Mouse (Mus musculus): ENCODE data around the gene Ptprj.
"Not testable (repeated sequence)": the region's sequence is repeated elsewhere in the genome, so short reads cannot be mapped to it uniquely, and the experiment has no call there.

DNA sequence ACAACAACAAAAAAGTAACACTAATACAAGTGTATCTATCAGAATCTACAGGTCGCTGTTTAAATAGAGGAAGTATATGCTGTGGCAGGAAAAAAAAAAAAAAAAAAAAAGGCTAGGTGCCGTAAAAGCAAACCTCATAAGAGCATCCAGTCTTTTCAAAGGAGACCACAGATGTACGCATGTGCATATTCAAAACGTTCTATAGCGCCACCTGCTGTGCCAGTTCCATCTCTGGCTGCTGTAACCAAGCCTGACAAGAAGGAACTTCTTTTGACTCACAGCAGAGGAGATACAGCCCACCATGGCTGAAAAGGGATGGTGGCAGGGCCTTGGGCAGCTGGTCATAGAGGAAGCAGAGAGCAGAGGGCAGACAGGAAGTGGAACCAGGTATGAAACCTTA, 143.0 kb downstream of the Ptprj start:
- not testable (repeated sequence) for TF ChIP-seq CTCF (IDR thresholded peaks at IDR 0.05; ENCODE audit: low read depth, low read length); POLR2A (IDR thresholded peaks at IDR 0.05; ENCODE audit: extremely low read depth, insufficient read depth, low read length)
